Mouse (Mus musculus) midbrain, embryonic 13.5 days (tissue): Measurements from ENCODE around the gene Arhgef2. TPM values are rescaled to one million over a fixed set of nuclear protein-coding genes. Genes with fewer than 3 reads are reported as not detected.

Experiments
- ATAC-seq: fragments of 200-750 bp; cut with Nextera tagmentation; 2 replicates; pipeline ENCODE4 v1.8.0; 2017; ENCODE audit warnings: mild to moderate bottlenecking, moderate TSS enrichment, moderate library complexity
- H3K27ac ChIP-seq: fragments of 300-500 bp; sonication (generic); 2 replicates; pipeline ENCODE4 v1.5.1; 2015; ENCODE audit warnings: inconsistent platforms, mild to moderate bottlenecking, moderate library complexity
- H3K27me3 ChIP-seq: fragments of 300-500 bp; sonication (generic); 2 replicates; pipeline ENCODE4 v1.6.1; 2015; ENCODE audit warnings: mild to moderate bottlenecking, inconsistent platforms
- H3K36me3 ChIP-seq: fragments of 300-500 bp; sonication (generic); 2 replicates; pipeline ENCODE4 v1.6.1; 2015; ENCODE audit warnings: mild to moderate bottlenecking, inconsistent platforms
- H3K4me1 ChIP-seq: fragments of 300-500 bp; sonication (generic); replicated peaks from 2 replicates; pipeline ENCODE4 v1.6.1; 2015; ENCODE audit warnings: inconsistent platforms
- H3K4me2 ChIP-seq: fragments of 300-500 bp; sonication (generic); replicated peaks from 2 replicates; pipeline ENCODE4 v1.6.1; 2015; ENCODE audit warnings: moderate library complexity, mild to moderate bottlenecking, inconsistent platforms
- H3K4me3 ChIP-seq: fragments of 300-500 bp; sonication (generic); replicated peaks from 2 replicates; pipeline ENCODE4 v1.5.1; 2015; ENCODE audit warnings: mild to moderate bottlenecking, inconsistent platforms
- H3K9ac ChIP-seq: fragments of 300-500 bp; sonication (generic); replicated peaks from 2 replicates; pipeline ENCODE4 v1.6.1; 2015; ENCODE audit warnings: mild to moderate bottlenecking, inconsistent platforms
- H3K9me3 ChIP-seq: fragments of 300-500 bp; sonication (generic); 2 replicates; pipeline ENCODE4 v1.6.1; 2016; ENCODE audit warnings: mild to moderate bottlenecking, inconsistent platforms
- WGBS: fragments of 180-500 bp; shearing (Covaris S2); methylation state at CpG from one replicate; pipeline ENCODE4 v1.1.7; 2015; 5-methylcytosine and 5-hydroxymethylcytosine counted together
- polyA plus RNA-seq: library from polyadenylated mRNA; unstranded; fragments of >200 nt; fragmentation: Nextera tagmentation; extraction: Ambion mirVana; gene quantifications from 2 replicates; pipeline ENCODE4 v1.2.1, GENCODE M21; 2015

The Arhgef2 gene
- polyA plus RNA-seq, 1 experiment from 2014 or later, result 175 TPM

DNA sequence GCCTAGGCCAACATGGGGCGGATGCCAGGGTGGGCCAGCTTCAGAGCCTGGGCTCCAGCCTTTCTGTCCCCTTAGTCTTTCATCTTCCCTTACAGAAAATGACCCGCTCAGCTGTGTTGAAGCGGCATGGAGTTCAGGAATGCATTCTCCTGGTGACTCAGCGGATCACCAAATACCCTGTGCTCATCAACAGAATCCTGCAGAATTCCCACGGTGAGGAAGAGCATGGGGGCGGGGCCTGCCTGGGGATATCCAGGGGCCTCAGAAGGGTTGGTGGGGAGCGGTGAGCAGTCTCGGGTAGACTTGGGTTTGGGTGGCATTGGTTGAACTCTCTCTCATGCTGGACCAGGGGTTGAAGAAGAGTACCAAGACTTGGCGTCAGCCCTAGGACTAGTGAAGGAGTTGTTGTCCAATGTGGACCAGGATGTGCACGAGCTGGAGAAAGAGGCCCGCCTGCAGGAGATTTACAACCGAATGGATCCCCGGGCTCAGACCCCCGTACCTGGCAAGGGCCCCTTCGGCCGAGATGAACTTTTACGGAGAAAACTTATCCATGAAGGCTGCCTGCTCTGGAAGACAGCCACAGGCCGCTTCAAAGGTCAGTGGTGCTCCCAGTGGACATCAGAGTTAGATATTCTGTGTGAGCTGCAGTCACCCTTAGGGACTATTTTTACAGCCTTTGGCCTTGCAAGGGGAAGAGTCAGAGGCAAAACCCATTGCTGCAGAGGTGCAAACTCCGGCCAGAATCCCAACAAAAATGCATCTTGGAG lies 29.9 kb downstream of the Arhgef2 start:
- H3K9me3 ChIP-seq, result no peaks in the 10 kb centered on the region
- no peak for ATAC-seq
- H3K4me2 ChIP-seq, result no peak overlapping the region
- no peaks in the 10 kb centered on the region for H3K27me3 ChIP-seq
- H3K4me3 ChIP-seq, result no peak overlapping the region
- H3K27ac ChIP-seq, result no peak overlapping the region
- WGBS, result 94% methylated on average over 19 of the region's 19 CpGs
- 0 out of 2 replicates have a peak, but pooled peaks cover 4% of the 10 kb centered on the region for H3K4me1 ChIP-seq
- no peak overlapping the region for H3K9ac ChIP-seq
- H3K36me3 ChIP-seq, result peaks cover 94% of the 10 kb centered on the region

DNA sequence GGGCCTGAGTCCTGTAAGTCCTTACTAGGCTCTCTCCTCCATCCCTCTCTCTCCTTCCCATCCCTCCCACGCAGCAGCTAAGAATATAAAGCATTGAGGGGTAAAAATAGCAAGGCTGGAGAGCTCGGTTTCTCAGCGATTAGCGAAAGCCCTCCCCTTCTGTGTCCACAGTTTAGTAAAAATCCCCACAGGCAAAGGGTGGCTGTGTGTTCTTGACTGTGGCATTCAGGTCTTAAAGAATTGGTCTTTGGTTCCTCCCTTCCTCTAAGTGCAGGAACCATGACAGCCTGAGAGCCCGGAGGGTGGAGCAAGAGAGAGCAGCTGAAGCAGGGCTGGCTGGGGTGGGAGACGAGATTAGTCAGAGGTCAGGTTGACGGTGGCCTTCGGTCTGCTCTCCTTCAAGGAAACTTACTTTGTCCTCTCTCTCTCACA lies 30.8 kb downstream of the Arhgef2 start:
- no peaks in the 10 kb centered on the region for H3K4me1 ChIP-seq
- no peaks in the 10 kb centered on the region for H3K27me3 ChIP-seq
- H3K9me3 ChIP-seq, result no peaks in the 10 kb centered on the region
- no peak overlapping the region for H3K9ac ChIP-seq
- H3K4me3 ChIP-seq, result no peak overlapping the region
- H3K4me2 ChIP-seq, result no peak overlapping the region
- H3K36me3 ChIP-seq, result peaks cover 93% of the 10 kb centered on the region
- WGBS, result 94% methylated on average over 8 of the region's 8 CpGs
- no peak overlapping the region for H3K27ac ChIP-seq
- no peak for ATAC-seq

DNA sequence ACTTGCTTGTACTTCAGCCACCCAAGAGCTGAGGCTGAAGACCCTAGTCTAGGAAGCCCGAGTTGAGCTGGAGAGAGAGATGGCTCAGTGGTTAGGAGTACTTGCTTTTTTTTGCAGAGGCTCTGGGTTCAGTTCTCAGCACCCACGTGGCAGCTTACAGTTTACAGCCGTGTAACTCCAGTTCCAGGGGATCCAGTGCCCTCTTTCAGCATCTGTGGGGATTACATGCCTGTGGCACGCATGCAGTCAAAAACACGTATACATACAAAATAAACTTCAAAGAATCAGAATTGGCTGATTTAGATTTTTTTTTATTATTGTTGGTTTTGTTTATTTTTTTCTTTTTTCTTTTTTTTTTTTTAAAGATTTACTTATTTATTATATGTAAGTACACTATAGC lies 31.4 kb downstream of the Arhgef2 start:
- no peak overlapping the region for H3K27ac ChIP-seq
- WGBS, result 97% methylated on average over 5 of the region's 5 CpGs
- no peak overlapping the region for H3K4me3 ChIP-seq
- no peaks in the 10 kb centered on the region for H3K4me1 ChIP-seq
- H3K9ac ChIP-seq, result no peak overlapping the region
- no peak for ATAC-seq
- H3K27me3 ChIP-seq, result no peaks in the 10 kb centered on the region
- H3K4me2 ChIP-seq, result no peak overlapping the region
- H3K36me3 ChIP-seq, result peaks cover 93% of the 10 kb centered on the region
- H3K9me3 ChIP-seq, result no peaks in the 10 kb centered on the region

DNA sequence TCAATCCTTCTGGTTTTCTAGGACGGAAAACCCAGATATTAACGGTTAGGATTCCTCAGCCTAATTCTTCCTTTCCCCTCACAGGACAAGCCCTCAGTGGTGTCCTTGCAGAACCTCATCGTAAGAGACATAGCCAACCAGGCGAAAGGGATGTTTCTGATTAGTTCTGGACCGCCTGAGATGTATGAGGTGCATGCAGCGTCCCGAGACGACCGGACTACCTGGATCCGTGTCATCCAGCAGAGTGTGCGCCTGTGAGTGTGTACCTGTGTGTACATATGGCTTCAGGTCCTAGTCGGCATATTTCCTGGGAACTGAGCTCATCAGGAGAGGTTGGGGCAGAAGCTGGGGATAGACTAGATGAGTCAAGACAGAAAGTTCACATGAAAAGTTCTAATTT lies 33.5 kb downstream of the Arhgef2 start:
- H3K9ac ChIP-seq, result no peak overlapping the region
- no peaks in the 10 kb centered on the region for H3K9me3 ChIP-seq
- H3K4me2 ChIP-seq, result no peak overlapping the region
- H3K36me3 ChIP-seq, result peaks cover 93% of the 10 kb centered on the region
- WGBS, result 96% methylated on average over 12 of the region's 12 CpGs
- H3K4me1 ChIP-seq, result no peaks in the 10 kb centered on the region
- H3K4me3 ChIP-seq, result no peak overlapping the region
- no peaks in the 10 kb centered on the region for H3K27me3 ChIP-seq
- no peak overlapping the region for H3K27ac ChIP-seq
- no peak for ATAC-seq

DNA sequence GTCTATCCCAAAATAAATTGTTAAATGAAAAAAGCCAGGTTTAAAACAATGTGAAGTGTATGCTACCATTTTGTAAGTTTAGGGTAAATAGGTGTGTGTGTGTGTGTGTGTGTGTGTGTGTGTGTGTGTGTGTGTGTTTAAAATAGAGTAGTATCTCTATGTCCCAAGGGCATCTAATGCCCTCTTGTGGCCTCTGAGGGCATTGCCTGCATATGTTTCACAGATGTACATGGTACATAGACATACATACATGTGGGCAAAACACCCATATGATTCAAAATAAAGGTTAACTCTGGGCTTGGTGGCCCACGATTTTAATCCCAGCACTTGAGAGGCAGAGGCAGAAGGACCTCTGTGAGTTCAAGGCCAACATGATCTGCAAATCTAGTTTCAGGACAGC lies 34.9 kb downstream of the Arhgef2 start:
- ATAC-seq, result peak; percentile 59
- no peaks in the 10 kb centered on the region for H3K4me1 ChIP-seq
- H3K9ac ChIP-seq, result no peak overlapping the region
- no peak overlapping the region for H3K4me3 ChIP-seq
- no peak overlapping the region for H3K4me2 ChIP-seq
- H3K36me3 ChIP-seq, result peaks cover 93% of the 10 kb centered on the region
- H3K27ac ChIP-seq, result no peak overlapping the region
- 90% methylated on average over 1 of the region's 1 CpGs for WGBS
- H3K27me3 ChIP-seq, result no peaks in the 10 kb centered on the region
- H3K9me3 ChIP-seq, result no peaks in the 10 kb centered on the region

DNA sequence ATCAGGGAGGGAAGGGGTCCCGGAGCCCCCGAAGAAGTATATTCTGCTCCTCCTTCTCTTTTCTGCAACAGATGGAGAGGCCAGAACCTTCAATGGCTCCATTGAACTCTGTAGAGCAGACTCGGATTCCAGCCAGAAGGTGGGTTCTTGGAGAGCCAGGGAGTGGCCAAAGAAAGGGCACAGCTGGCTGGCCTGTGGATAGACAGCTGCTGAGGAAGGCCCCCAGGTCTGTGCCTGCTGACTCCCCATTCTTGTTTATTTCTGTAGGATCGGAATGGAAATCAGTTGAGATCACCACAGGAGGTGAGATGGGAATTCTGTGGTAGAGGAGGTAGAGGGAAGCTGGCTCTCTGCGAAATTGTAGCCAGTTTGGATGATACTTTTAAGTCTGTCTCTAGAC lies 37.3 kb downstream of the Arhgef2 start:
- ATAC-seq, result no peak
- Histone ChIP-seq H3K9me3 (no peaks in the 10 kb centered on the region), H3K4me1 (no peaks in the 10 kb centered on the region), H3K27ac (no peak overlapping the region), H3K36me3 (peaks cover 97% of the 10 kb centered on the region), H3K4me3 (no peak overlapping the region), H3K9ac (no peak overlapping the region), H3K4me2 (no peak overlapping the region), H3K27me3 (no peaks in the 10 kb centered on the region)
- 93% methylated on average over 5 of the region's 5 CpGs for WGBS

DNA sequence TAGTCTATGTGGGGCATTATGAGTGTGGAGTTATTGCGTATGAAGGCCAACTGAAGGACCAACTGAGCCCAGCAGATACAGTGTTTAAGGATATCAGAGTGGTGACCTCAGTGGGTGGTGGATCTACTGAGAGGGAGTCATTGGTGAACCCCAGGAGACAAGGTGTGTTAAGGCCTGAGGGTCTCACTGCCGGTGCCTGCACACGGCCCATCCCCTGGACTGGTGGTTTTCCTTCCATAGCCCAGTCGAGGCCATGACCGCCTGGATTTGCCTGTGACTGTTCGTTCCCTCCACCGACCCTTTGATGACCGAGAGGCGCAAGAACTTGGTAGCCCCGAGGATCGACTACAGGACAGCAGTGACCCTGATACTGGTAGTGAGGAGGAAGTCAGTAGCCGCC lies 40.2 kb downstream of the Arhgef2 start:
- no peak overlapping the region for H3K27ac ChIP-seq
- no peak overlapping the region for H3K4me2 ChIP-seq
- H3K9ac ChIP-seq, result no peak overlapping the region
- no peaks in the 10 kb centered on the region for H3K9me3 ChIP-seq
- peaks cover 81% of the 10 kb centered on the region for H3K36me3 ChIP-seq
- no peak overlapping the region for H3K4me3 ChIP-seq
- no peaks in the 10 kb centered on the region for H3K27me3 ChIP-seq
- WGBS, result 93% methylated on average over 12 of the region's 12 CpGs
- H3K4me1 ChIP-seq, result no peaks in the 10 kb centered on the region
- ATAC-seq, result no peak

DNA sequence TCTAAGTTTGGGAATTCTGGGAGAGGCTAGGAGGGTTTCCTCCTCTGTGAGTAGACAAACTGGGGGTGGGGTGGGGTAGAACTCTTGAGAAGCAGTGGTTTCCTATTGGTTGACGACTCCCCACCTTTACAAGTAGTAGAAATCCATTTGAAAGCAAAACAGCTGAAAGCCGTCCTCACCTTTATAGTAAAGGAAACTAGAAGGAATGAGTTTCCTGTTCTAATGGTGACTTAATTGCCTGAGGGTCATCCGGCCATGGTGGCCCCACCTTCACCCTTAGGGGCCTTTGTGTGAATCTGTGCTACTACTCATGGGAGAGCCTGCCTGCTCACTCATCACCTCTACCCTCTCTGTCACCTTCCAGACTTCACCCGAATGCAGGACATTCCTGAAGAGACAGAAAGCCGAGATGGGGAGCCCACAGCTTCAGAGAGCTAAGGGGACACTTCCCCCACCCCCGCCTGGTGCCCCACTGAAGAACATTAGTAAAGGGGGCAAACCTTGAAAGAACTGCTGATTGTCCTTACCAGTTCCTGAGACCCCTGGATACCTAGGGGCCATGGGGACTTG lies 40.7 kb downstream of the Arhgef2 start:
- no peak for ATAC-seq
- Histone ChIP-seq H3K9me3 (no peaks in the 10 kb centered on the region), H3K27me3 (no peaks in the 10 kb centered on the region), H3K4me3 (no peak overlapping the region), H3K9ac (no peak overlapping the region), H3K4me1 (no peaks in the 10 kb centered on the region), H3K36me3 (peaks cover 77% of the 10 kb centered on the region), H3K27ac (no peak overlapping the region), H3K4me2 (no peak overlapping the region)
- WGBS, result 95% methylated on average over 6 of the region's 6 CpGs

DNA sequence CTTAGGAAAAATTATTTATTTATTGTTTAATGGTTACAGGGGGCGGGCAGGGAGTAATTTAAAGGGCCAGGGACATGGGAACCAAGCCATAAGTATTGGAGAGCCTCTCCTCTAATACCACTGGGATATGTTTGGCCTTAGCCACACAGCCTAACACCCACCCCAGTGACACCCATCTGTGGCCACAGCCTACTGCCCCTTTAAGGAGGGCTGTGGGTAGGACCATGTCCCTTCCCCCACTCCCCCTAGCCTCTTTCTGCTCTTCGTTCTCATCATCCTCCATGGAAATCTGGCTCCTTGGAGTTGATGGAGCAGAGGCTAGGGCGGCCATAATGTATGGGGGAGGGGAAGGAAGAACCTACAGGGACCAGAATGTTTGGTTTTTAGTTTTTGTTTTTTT lies 41.3 kb downstream of the Arhgef2 start:
- H3K4me3 ChIP-seq, result no peak overlapping the region
- ATAC-seq, result no peak
- WGBS, result 86% methylated on average over 3 of the region's 3 CpGs

DNA sequence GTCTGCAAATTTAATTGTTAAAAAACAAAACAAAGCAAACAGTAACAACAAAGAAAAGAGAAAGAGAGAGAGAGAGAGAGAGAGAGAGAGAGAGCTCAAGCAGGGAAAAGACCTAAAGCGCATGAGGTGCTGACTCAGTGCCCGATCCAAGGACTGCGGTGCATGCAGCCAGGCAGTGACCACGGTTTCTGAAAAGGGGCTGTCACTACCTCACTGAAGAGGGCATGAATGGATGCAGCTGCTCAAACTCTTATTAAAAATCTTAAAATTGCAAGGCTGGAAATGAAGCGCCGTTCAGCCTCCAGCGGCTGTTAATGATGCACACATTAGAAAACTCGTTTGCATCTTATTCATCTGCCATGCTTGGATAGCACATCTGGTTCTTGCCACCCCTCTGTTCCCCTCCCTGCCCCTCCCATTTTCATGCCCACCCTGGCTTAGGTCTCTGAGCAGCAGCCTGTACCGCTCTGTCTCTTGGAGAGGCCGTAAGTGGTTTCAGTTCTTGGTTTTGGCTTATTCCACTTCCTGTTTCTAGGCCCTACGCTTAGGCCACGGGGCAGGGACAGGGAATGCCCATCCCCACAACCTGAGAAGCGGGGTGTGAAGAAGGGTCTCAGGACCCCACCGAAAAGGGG lies 42.1 kb downstream of the Arhgef2 start:
- H3K9me3 ChIP-seq, result no peaks in the 10 kb centered on the region
- H3K4me2 ChIP-seq, result no peak overlapping the region
- peaks cover 63% of the 10 kb centered on the region for H3K36me3 ChIP-seq
- no peak overlapping the region for H3K9ac ChIP-seq
- no peak overlapping the region for H3K4me3 ChIP-seq
- no peak overlapping the region for H3K27ac ChIP-seq
- no peaks in the 10 kb centered on the region for H3K27me3 ChIP-seq
- 88% methylated on average over 14 of the region's 14 CpGs for WGBS
- no peaks in the 10 kb centered on the region for H3K4me1 ChIP-seq
- ATAC-seq, result no peak

More for the DNA sequence above, 41.3 kb downstream of the Arhgef2 start:
- H3K4me1 ChIP-seq, result no peaks in the 10 kb centered on the region
- H3K27me3 ChIP-seq, result no peaks in the 10 kb centered on the region
- H3K9me3 ChIP-seq, result no peaks in the 10 kb centered on the region
- peaks cover 71% of the 10 kb centered on the region for H3K36me3 ChIP-seq
- H3K4me2 ChIP-seq, result no peak overlapping the region
- no peak overlapping the region for H3K9ac ChIP-seq
- H3K27ac ChIP-seq, result no peak overlapping the region

DNA sequence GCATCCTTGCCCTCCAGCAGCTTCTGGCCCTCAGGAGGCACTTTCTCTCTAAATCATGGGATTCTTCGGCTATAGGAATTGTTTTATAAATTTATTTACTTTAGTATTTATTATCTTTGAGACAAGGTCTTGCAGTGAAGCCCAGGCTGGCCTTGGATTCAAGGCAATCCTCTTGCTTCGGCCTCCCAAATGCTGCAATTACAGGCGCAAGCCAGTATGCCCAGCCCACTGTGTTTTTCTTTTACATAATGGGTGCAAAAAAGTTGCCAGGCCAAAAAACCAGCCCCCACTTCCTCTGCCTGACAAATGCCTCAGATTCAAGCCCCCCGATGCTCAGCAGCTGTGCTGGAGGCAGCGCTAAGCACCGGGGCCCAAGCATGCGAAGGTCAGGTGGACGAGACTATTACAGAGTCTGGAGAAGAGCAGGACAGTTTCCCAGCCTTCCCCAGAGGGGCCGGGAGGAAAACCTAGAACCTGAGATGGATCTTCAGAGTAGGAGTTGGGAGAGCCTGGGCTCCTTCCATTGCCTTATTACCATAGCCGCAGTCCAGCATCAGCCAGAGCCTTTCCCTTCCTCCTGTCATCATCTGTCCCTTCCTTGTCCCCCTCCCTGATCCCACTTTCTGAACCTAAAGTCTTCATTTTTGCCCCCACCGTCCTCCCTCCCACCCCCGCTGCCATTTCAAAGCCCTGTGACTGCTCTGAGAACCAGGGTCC lies 42.8 kb downstream of the Arhgef2 start:
- Histone ChIP-seq H3K9me3 (no peaks in the 10 kb centered on the region), H3K27me3 (no peaks in the 10 kb centered on the region), H3K4me1 (no peaks in the 10 kb centered on the region), H3K36me3 (peaks cover 56% of the 10 kb centered on the region), H3K4me3 (no peak overlapping the region), H3K9ac (no peak overlapping the region), H3K4me2 (no peak overlapping the region), H3K27ac (no peak overlapping the region)
- ATAC-seq, result no peak
- 91% methylated on average over 12 of the region's 12 CpGs for WGBS

DNA sequence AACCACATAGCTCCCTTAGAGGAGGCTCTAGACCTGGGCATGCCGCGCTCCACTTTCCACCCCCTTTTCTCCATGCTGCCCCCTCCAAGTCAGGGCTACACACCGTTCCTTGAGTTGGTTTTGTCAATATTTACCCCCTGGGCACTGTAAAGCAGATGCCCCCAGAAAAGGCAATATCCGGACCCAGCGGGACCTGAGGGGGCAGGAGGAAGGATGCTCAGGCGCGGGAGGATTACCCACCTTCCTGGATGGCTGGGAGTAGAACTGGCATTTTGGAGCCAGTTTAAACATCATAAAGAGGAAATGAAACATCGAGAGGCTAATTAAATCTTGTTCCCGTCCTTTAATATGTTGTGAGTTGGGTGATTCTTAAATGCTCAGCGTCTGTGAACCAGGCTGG lies 43.4 kb downstream of the Arhgef2 start:
- ATAC-seq, result no peak
- Histone ChIP-seq H3K4me2 (no peak overlapping the region), H3K27ac (no peak overlapping the region), H3K36me3 (peaks cover 50% of the 10 kb centered on the region), H3K9me3 (no peaks in the 10 kb centered on the region), H3K27me3 (no peaks in the 10 kb centered on the region), H3K4me3 (no peak overlapping the region), H3K9ac (no peak overlapping the region), H3K4me1 (no peaks in the 10 kb centered on the region)
- WGBS, result 85% methylated on average over 10 of the region's 10 CpGs
